Mouse (Mus musculus) liver, embryonic 11.5 days (tissue): ENCODE results near the gene Tef. TPM values are rescaled to one million over a fixed set of nuclear protein-coding genes. Genes with fewer than 3 reads are reported as not detected.
A peak's percentile ranks its signal among the peaks of the same experiment; 100 is the strongest.

Source experiments
- ATAC-seq: fragments of 200-750 bp; cut with Nextera tagmentation; replicated peaks from 2 replicates; pipeline ENCODE4 v1.8.0; 2017; ENCODE audit warnings: moderate number of reproducible peaks, mild to moderate bottlenecking, moderate TSS enrichment, moderate library complexity; ENCODE audit not compliant: low FRiP score
- DNase-seq: peaks from one replicate; pipeline ENCODE4 v3.0.0-alpha.2; 2017; ENCODE audit warnings: low spot score
- H3K27ac ChIP-seq: fragments of 300-500 bp; sonication (generic); 2 replicates; pipeline ENCODE4 v1.5.1; 2014; ENCODE audit warnings: mild to moderate bottlenecking, low read depth, low read length, control low read depth
- H3K27me3 ChIP-seq: fragments of 300-500 bp; sonication (generic); replicated peaks from 2 replicates; pipeline ENCODE4 v1.6.1; 2014; ENCODE audit warnings: low read length, mixed read lengths; ENCODE audit not compliant: control insufficient read depth, insufficient read depth
- H3K36me3 ChIP-seq: fragments of 300-500 bp; sonication (generic); 2 replicates; pipeline ENCODE4 v1.6.1; 2014; ENCODE audit warnings: mild to moderate bottlenecking, low read length, moderate library complexity, mixed read lengths; ENCODE audit not compliant: control insufficient read depth, insufficient read depth
- H3K4me1 ChIP-seq: fragments of 300-500 bp; sonication (generic); replicated peaks from 2 replicates; pipeline ENCODE4 v1.6.1; 2014; ENCODE audit warnings: low read length, mixed read lengths; ENCODE audit not compliant: control insufficient read depth, insufficient read depth
- H3K4me2 ChIP-seq: fragments of 300-500 bp; sonication (generic); 2 replicates; pipeline ENCODE4 v1.6.1; 2014; ENCODE audit warnings: mild to moderate bottlenecking, control low read depth, moderate library complexity
- H3K4me3 ChIP-seq: fragments of 300-500 bp; sonication (generic); 2 replicates; pipeline ENCODE4 v1.5.1; 2014; ENCODE audit warnings: low read depth, low read length, control low read depth
- H3K9ac ChIP-seq: fragments of 300-500 bp; sonication (generic); 2 replicates; pipeline ENCODE4 v1.6.1; 2014; ENCODE audit warnings: low read depth, low read length, control low read depth
- H3K9me3 ChIP-seq: fragments of 300-500 bp; sonication (generic); 2 replicates; pipeline ENCODE4 v1.6.1; 2016; ENCODE audit warnings: low read length, inconsistent platforms, mixed read lengths; ENCODE audit not compliant: control insufficient read depth
- WGBS: fragments of 180-500 bp; shearing (Covaris S2); extraction: QIAGEN DNeasy Blood & Tissue Kit; methylation state at CpG from one replicate; pipeline ENCODE4 v1.1.7; 2014; 5-methylcytosine and 5-hydroxymethylcytosine counted together
- polyA plus RNA-seq: library from polyadenylated mRNA; unstranded; fragments of >200 nt; fragmentation: Nextera tagmentation; extraction: Ambion mirVana; gene quantifications from 2 replicates; pipeline ENCODE4 v1.2.1, GENCODE M21; 2014

Gene Tef
- polyA plus RNA-seq, 1 experiment from 2014 or later, result 12.6 TPM

DNA sequence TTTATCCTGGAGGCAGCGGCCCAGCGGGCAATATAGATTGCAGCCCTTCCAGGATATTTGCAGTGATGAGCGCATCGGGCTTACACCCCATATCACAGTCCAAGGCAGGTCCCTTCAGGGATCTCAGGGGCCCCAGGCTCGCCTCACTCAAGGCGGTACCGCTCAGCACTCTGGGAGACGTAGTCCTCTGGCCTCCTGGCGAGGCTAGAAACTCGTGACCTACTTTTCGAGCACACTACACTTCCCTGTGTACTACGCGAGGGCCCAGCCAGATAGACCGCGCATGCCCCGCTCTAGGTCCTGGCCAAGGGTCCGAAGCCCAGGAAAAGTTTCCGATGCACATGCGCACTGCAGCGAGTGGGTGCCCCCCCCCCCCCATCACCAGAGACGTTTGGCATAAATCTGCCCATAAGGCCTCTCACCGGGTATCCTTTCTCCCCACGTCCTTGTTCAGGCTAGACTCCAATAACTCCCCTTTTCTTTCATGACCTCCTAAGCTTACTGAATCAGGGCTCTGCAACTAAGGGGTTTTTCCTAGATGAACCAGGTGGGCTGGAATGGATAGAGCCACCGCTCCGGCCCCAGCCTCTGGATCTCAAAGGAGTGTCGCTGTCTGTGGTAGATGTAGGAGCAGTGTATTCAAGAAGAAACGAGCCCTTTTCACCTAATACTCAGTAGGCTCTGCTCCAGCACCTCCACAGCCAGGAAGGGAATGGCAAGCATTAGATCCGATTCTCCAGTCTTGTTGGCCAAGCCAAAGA, 54.0 kb downstream of the Tef start:
- peak; percentile 83 for DNase-seq
- WGBS, result under 1% methylated on average over 28 of the region's 28 CpGs
- peaks cover 9% of the 10 kb centered on the region; the same call in 1 of the 2 replicates for H3K4me1 ChIP-seq

DNA sequence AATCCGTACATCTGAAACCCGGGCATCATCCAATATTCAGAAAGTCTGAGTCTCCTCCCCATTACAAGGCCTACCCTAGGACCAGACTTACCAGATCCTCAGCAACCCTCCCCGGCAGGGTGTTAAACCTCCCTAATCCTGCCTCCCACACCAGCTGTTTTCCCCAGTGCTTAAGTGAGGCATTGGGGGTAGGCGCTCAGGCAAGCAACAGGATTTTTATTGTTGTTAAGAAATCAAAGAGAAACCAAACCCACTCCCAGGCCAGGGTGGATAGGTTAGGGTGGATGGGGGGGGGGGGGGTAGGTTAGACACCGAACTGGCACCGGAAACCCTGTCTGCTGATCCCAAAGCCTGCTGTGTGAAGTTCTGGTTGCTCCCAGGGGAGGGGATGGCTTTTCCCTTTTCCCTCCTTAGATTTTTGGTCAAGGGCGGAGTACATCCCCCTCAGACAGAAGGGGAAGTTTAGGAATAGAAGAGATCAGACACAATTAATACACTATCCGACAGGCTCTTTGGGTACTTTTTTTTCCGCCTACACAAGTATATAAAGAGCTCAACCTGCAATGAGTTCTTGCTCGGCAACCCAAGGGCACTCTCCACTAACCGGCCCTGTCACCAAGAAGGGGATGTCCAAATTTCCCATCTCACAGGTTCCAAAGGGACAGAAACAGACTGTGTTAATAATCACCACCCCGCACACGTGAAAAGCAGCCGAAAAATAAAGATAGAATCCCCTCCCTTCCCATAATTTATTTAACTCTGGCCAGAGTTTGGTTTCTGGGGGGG, 54.9 kb downstream of the Tef start:
- H3K4me1 ChIP-seq, result peaks cover 9% of the 10 kb centered on the region; the same call in 1 of the 2 replicates
- peak overlapping the region; percentile 90 for H3K4me3 ChIP-seq
- WGBS, result 1% methylated on average over 14 of the region's 14 CpGs
- peak; percentile 43 for DNase-seq
- peak overlapping the region; percentile 84 for H3K9ac ChIP-seq
- peak overlapping the region; percentile 63 for H3K27ac ChIP-seq
- peak overlapping the region; percentile 98 for H3K4me2 ChIP-seq
- ATAC-seq, result no peak
- no peaks in the 10 kb centered on the region for H3K27me3 ChIP-seq
- H3K36me3 ChIP-seq, result peaks cover 4% of the 10 kb centered on the region; the same call in 1 of the 2 replicates
- no peaks in the 10 kb centered on the region for H3K9me3 ChIP-seq

More for the DNA sequence above, 54.0 kb downstream of the Tef start:
- Histone ChIP-seq H3K27me3 (no peaks in the 10 kb centered on the region), H3K9me3 (no peaks in the 10 kb centered on the region), H3K4me2 (peak overlapping the region; percentile 98), H3K27ac (peak overlapping the region; percentile 63), H3K9ac (peak overlapping the region; percentile 84), H3K36me3 (peaks cover 13% of the 10 kb centered on the region), H3K4me3 (peak overlapping the region; percentile 90)
- ATAC-seq, result peak; percentile 88

GRCm38 (mm10) chr15:81857724-81858116, 55.5 kb downstream of the Tef start:
- H3K9ac ChIP-seq, result peak overlapping the region; percentile 84
- no peaks in the 10 kb centered on the region for H3K27me3 ChIP-seq
- H3K9me3 ChIP-seq, result no peaks in the 10 kb centered on the region
- ATAC-seq (peak; percentile 22; the same call in 1 of the 2 replicates), DNase-seq (no peak)
- peak overlapping the region; percentile 90 for H3K4me3 ChIP-seq
- peak overlapping the region; percentile 94 for H3K27ac ChIP-seq
- peak overlapping the region; percentile 98 for H3K4me2 ChIP-seq
- WGBS, result under 1% methylated on average over 33 of the region's 33 CpGs
- H3K36me3 ChIP-seq, result peaks cover 2% of the 10 kb centered on the region; the same call in 1 of the 2 replicates
- H3K4me1 ChIP-seq, result peaks cover 9% of the 10 kb centered on the region; the same call in 1 of the 2 replicates

DNA sequence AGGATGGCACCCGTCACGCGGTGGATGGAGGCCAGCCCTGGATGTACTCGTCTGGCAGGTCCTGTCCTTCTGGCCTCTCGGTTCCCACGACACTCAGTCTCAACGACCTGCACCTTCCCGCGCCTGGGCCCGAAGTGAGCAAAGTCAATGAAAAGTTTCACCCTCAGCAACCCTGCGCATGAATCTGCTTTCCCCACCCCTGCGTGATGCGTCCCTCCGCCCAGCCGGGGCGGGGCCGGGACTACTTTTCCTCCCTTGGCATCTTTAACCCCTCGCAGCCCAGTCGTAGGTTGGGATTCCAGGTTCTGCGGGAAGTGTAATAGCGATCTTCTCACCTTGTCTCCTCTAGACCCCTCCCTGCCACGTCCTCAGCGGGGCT, 55.9 kb downstream of the Tef start:
- peak overlapping the region; percentile 94 for H3K27ac ChIP-seq
- DNase-seq, result peak; percentile 95
- H3K27me3 ChIP-seq, result no peaks in the 10 kb centered on the region
- peak overlapping the region; percentile 98 for H3K4me2 ChIP-seq
- under 1% methylated on average over 23 of the region's 23 CpGs for WGBS
- ATAC-seq, result peak; percentile 37
- H3K9ac ChIP-seq, result peak overlapping the region; percentile 84
- peaks cover 9% of the 10 kb centered on the region; the same call in 1 of the 2 replicates for H3K4me1 ChIP-seq
- peaks cover 2% of the 10 kb centered on the region; the same call in 1 of the 2 replicates for H3K36me3 ChIP-seq
- H3K9me3 ChIP-seq, result no peaks in the 10 kb centered on the region
- H3K4me3 ChIP-seq, result peak overlapping the region; percentile 90

- Histone ChIP-seq H3K27ac (peak within 1 kb of the TSS; percentile 94), H3K9me3 (no peaks in the 10 kb centered on the region), H3K9ac (peak within 1 kb of the TSS; percentile 84), H3K27me3 (no peaks in the 10 kb centered on the region), H3K4me3 (peak within 1 kb of the TSS; percentile 90), H3K4me2 (peak within 1 kb of the TSS; percentile 98), H3K36me3 (peaks cover 2% of the 10 kb centered on the region; the same call in 1 of the 2 replicates), H3K4me1 (peaks cover 9% of the 10 kb centered on the region; the same call in 1 of the 2 replicates)
- under 1% methylated on average over 44 of the region's 44 CpGs for WGBS
- ATAC-seq (0 out of 2 replicates have a peak, but pooled peaks have one; percentile 3), DNase-seq (peak; percentile 73)
Measured at GRCm38 (mm10) chr15:81858517-81859329, 56.5 kb downstream of the Tef start, which contains the start of gene Tob2. TSS of gene Tob2 (minus strand) at chr15:81858796.

- no peaks in the 10 kb centered on the region for H3K27me3 ChIP-seq
- WGBS, result 1% methylated on average over 39 of the region's 39 CpGs
Measured at GRCm38 (mm10) chr15:81859330-81860255, 57.4 kb downstream of the Tef start.

GRCm38 (mm10) chr15:81860471-81861135, 58.4 kb downstream of the Tef start:
- peak overlapping the region; percentile 98 for H3K4me2 ChIP-seq
- no peaks in the 10 kb centered on the region for H3K27me3 ChIP-seq
- peak overlapping the region; percentile 90; the same call in 1 of the 2 replicates for H3K4me3 ChIP-seq
- peaks cover 5% of the 10 kb centered on the region for H3K36me3 ChIP-seq
- H3K9ac ChIP-seq, result no peak overlapping the region
- H3K27ac ChIP-seq, result peak overlapping the region; percentile 53; the same call in 1 of the 2 replicates
- no peak for DNase-seq
- ATAC-seq, result no peak
- H3K9me3 ChIP-seq, result no peaks in the 10 kb centered on the region
- H3K4me1 ChIP-seq, result 0 out of 2 replicates have a peak, but pooled peaks cover 6% of the 10 kb centered on the region
- 39% methylated on average over 8 of the region's 8 CpGs for WGBS

More at GRCm38 (mm10) chr15:81859330-81860255, 57.4 kb downstream of the Tef start:
- H3K36me3 ChIP-seq, result no peaks in the 10 kb centered on the region
- H3K9ac ChIP-seq, result peak overlapping the region; percentile 84
- peak overlapping the region; percentile 94 for H3K27ac ChIP-seq
- H3K4me2 ChIP-seq, result peak overlapping the region; percentile 98
- DNase-seq (peak; percentile 86), ATAC-seq (peak; percentile 79)
- H3K9me3 ChIP-seq, result no peaks in the 10 kb centered on the region
- H3K4me3 ChIP-seq, result peak overlapping the region; percentile 90
- peaks cover 9% of the 10 kb centered on the region; the same call in 1 of the 2 replicates for H3K4me1 ChIP-seq
